Mouse (Mus musculus): Measurements from ENCODE around the gene Npas1.

Npas1 gene

GRCm38 (mm10) chr7:16468115-16468514 is 9.4 kb downstream of the Npas1 start:
- DNase-seq, result no peak

DNA sequence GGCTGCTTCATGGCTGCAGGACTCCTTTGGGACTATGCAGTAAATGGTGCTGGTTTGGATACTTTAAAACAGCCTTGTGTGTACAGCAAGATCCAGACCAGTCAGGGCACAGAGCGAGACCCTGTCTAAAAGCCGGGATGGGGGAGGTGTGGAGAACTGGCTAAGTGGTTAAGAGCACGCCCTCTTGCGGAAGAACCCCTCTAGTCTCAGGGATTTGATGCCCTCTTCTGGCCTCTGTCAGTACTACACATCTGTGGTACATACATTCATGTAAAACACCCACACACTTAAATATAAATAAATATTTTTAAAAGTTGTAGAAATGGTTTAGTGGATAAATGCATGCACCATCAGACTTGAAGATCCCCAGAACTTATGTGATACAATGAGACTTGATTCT is 11.0 kb downstream of the Npas1 start:
- no peak for DNase-seq

DNA sequence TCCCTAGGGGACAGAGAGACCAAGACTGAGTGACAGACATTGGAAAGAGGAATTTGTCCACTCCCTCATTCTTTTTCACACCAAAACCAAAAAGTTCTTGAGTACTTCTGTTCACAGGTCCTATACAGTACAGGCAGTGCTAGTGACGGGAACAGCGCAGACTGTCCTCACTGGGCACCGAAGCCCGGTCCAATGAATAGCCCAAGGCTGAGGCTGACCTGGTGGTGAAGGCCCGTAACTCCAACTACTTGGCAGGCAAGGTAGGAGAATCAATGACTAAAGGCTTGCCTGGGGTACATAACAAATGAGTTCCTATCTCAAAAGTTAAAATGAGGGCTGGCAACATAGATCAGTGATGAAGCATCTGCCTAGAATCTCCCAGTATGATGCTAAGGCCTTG is 12.0 kb downstream of the Npas1 start:
- no peak for DNase-seq

DNA sequence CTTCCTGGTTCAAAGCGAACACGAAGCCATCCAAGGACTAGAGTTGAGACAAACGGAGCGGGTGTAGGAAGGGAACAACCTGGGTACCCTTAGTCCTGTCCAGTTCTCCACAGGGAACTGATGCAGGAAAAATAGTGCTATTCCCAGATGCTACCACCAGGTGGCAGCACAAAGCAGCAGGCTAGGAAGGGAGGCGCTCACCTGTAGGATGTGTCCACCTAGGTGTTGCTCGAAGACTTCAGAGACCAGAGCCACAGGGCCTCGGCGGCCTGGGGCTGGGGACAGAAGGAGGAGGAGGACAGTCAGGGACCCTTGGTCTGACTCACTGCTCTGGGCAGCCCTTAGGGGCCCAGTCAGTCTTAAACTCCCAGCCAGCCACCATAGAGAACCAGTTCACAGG is 12.4 kb downstream of the Npas1 start:
- DNase-seq, result peak; percentile 80 to 84

DNA sequence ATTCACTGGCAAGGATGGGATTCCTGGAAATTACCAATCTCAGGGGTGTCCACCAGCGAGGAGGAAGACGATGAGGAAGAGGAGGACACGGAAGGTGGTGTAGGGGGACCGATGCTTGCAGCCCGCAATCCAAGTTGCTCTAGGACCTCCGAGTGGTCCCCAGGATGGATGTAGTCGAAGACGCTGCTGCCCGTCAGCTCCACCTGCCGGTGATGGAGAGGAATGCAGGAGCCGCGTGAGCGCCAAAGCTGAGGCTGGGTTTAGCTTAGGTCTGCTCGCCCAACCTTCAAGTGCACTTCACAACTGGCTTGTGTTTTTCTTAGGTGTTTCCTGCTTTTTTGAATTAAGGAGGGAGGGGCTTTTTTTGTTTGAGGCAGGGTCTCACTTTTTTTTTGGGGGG is 14.3 kb downstream of the Npas1 start:
- DNase-seq, result peak; percentile 82 to 84

- DNase-seq, result peak in 1 of 2 experiments; percentile 19
These were observed 15.8 kb downstream of the Npas1 start for GRCm38 (mm10) chr7:16461705-16462104.

DNA sequence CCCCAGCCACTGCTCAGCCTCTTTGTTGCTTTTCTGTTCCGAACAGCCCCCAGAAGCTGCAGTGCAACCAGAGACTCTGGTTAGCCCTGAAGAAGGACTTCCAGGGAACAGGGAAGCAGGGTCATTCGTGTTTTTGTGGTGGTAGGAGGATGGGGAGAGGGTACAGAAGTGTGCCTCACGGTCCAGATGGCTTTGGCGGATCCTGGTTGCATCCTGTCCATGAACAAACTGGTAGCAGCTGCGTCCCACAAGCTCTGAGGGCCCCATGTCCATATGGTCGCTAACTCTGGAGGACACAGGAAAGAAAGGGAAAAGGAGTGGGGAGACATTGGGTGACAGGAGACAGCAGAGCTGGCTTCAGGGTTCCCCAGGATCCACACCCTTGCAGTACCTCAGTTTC is 16.4 kb downstream of the Npas1 start:
- no peak for DNase-seq

GRCm38 (mm10) chr7:16460566-16460965 is 17.0 kb downstream of the Npas1 start:
- DNase-seq, result peak; percentile 35 to 51

GRCm38 (mm10) chr7:16456289-16456688 is 21.2 kb downstream of the Npas1 start:
- DNase-seq, result no peak

GRCm38 (mm10) chr7:16455016-16455415 is 22.5 kb downstream of the Npas1 start:
- no peak for DNase-seq

DNA sequence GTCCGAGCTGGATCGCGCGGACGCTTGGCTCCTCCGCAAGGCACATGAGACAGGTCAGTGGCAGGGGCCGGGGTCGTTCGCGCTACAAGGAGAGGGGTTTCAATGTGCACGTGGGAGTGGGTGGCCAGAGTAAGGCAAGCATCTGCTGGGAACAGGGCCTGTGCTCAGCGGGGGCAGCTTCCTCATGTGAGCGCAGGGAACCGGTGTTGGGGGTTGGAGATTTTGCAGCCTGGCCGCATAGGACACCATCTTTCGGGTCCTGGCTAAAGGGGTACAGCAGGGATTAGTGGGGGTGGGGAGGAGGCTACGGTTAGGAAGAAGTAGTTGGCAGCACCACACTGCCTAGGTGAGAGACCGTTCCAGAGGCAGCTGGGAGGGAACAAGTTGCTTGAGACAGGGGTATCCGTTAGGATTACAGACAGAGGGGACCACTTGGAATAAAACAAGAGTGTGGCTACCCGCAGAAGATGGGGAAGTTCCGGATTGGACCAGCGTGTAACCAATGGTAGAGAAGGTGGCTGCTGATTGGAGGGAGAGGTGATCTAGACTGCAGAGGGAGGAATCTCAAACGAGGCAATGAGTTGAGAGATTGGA is 24.3 kb downstream of the Npas1 start:
- peak; percentile 53 to 59 for DNase-seq

DNA sequence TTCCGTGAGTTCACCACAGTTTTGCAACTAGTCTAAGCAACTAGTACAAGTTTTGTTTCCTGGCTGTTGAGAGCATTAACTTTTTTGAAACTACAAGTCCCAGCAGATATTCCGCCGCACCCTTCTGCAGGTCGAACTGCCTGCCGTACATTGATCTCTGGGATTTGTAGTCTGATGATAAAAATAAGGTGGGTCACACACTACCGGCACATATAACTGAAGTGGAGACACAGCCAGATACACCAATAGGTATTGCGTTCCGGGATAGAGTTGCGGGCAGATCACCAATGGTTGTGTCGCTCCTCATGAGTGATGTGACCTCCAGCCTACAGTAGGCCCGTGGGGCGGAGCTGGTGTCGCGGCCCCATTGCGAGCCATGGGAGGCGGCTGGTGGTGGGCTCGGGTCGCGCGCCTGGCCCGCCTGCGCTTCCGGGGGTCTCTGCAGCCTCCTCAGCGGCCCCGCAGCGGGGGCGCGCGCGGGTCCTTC is 24.9 kb downstream of the Npas1 start, which contains the start of gene Tmem160:
Tmem160 (plus strand) TSS at position 193 of the 487 bp plus-strand sequence.
- peak; percentile 85 to 86 for DNase-seq

DNA sequence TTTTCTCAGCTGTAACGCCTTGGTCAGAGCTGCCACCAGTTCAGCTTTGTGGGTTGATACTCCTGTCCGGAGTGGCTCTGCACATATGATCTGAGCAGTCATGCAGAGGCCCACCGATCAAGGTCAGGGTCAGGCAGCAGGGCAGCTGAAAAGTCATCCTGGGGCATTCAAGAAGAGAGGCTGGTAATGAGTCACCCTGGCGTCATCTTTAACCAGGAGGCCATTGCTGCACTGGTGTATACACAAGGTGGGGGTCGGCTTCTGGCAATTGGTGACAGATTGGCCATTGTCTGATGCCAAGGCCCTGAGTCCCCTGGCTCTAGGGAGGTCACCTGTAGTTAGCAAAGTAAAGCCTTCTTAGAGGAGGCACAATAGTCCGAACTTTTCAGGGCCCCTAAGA is 25.9 kb downstream of the Npas1 start:
- DNase-seq, result no peak

DNA sequence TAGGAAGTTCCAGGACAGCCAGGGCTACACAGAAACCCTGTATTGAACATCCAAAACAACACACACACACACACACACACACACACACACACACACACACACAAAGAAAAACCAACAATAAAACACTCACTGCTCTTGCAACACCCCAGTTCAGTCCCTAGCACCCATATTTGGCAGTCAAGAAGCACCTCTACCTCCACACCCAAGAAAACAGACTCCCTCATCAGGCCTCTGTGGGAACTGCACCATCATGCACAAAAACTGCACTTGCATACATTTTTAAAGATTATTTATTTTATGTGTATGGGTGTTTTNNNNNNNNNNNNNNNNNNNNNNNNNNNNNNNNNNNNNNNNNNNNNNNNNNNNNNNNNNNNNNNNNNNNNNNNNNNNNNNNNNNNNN is 36.3 kb downstream of the Npas1 start:
- DNase-seq, result no peak

DNA sequence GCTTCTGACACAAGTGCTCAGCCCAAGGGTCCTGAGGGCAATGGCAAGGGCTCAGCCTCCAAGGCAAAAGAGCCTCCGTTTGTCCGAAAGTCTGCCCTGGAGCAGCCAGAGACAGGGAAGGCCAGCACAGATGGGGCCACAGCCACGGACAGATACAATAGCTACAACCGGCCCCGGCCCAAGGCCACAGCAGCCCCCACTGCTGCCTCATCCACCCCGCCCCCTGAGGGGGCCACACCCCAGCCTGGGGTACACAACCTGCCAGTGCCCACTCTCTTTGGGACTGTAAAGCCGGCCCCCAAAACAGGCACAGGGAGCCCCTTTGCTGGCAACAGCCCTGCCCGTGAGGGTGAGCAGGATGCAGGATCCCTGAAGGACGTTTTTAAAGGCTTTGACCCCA is 42.4 kb downstream of the Npas1 start:
- DNase-seq, result no peak

- no peak for DNase-seq
These were observed 44.1 kb downstream of the Npas1 start for GRCm38 (mm10) chr7:16433352-16433971.

GRCm38 (mm10) chr7:16426129-16426729 is 51.3 kb downstream of the Npas1 start:
- DNase-seq, result peak; percentile 81 to 85

GRCm38 (mm10) chr7:16425721-16426120 is 51.8 kb downstream of the Npas1 start:
- DNase-seq, result no peak

DNA sequence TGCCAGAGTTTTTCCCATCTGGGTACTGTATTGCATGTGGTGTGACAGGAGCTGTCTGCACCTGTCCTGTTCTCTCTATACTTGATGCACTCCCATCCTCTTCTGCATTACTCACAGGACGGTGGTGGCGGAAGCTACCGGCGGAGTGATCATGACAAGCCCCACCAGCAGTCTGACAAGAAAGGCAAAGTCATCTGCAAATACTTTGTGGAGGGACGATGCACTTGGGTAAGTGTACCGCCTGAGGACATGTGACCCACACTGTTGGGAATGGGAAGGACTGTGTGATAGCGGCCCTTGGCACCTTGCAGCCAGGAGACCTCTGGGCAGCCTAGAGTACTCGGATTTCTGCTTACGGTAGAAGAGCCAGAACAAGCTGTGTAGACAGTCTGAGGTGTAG is 53.8 kb downstream of the Npas1 start:
- DNase-seq, result no peak

DNA sequence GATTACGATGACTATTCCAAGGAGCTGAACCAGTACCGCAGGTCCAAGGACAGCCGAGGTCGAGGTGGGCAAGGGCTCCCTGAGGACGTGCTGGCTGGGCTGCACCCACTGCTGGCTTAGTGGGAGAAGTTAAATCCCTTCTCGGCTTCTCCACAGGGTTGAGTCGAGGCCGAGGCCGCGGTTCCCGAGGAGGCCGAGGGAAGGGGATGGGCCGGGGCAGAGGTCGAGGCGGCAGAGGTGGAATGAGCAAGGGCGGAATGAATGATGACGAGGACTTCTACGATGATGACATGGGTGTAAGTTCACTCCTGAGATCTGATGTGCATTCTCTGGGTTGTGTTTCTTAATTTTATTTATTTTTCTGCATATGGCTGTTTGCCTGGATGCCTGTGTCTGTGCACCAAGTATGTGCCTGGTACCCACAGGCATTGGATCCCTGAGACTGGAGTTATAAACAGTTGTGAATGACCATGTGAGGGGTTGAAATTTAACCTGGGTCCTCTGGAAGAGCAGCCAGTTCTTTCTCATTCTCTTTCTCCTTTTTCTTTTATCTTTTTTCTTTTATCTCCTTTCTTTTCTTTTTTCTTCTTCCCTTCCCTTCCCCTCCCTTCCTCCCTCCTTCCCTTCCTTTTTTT is 55.2 kb downstream of the Npas1 start:
- no peak for DNase-seq

GRCm38 (mm10) chr7:16420493-16421118 is 56.9 kb downstream of the Npas1 start:
- DNase-seq, result no peak

DNA sequence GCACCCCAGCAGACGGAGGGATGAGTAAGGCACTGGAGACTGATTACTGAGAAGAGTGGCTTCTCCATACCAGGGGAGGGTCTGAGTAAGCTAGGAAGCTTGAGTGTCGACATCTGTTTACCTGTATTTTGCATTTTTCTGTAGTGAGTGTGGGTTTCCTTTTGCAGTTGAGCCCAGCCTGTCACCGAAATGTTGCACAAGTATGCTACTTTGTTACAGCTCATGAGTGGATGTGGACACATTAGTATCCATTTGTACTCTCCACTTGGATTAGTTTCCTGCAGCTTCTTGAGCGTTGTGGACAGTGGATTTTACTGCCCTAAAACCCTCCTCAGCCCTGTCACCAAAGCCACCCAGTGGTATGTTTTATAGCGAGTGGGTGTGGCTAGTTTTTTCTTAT is 58.8 kb downstream of the Npas1 start:
- DNase-seq, result no peak

GRCm38 (mm10) chr7:16417141-16417771 is 60.3 kb downstream of the Npas1 start:
- no peak for DNase-seq

Data from cerebellum, postnatal 36 days (tissue).